Mouse (Mus musculus) hindlimb bud, embryonic 11.5 days (tissue): ENCODE data around the gene Srm.
A peak's percentile ranks its signal among the peaks of the same experiment; 100 is the strongest.

ENCODE experiments used
- DNase-seq: peaks from one replicate; pipeline ENCODE4 v3.0.0-alpha.2; 2012; ENCODE audit warnings: low read depth, low spot score; ENCODE audit errors: extremely low spot score

The Srm gene

GRCm38 (mm10) chr4:148601871-148602270 lies 10.6 kb downstream of the Srm start:
- no peak for DNase-seq

GRCm38 (mm10) chr4:148602357-148603120 lies 11.2 kb downstream of the Srm start, which contains the start of gene Masp2:
TSS of gene Masp2 (plus strand) at chr4:148602554.
- no peak for DNase-seq

DNA sequence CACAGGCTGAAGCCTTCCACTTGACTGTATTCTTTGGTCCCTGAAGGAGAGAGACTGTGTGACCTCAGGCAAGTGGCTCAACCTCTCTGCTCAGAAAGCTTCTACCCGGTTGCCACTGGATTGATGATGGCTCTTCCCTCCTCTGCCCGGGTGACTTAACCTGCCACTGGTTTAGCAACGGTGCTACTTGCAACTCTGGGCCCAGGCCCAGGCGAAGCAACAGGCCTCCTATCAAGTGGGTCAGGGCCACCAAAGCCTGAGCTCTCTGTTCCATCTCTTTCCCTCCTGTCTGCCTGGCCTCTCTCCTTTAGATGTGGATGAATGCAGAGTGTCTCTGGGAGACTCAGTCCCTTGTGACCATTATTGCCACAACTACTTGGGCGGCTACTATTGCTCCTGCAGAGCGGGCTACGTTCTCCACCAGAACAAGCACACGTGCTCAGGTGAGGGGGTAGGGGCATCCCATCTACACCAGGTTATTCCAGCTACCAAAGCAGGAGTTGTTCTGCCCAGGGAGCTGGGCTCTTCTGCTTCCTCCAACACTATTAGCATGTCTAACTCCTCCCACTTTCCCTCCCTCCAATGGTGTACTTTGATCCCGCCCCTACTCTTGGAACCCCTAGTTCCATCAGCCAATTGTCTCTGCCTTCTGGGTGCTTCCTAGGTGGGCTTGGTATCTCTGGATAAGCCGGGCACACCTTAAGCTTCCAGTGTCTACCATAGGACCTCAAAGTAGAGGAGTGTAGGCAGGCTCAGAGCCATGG lies 12.3 kb downstream of the Srm start:
- no peak for DNase-seq

DNA sequence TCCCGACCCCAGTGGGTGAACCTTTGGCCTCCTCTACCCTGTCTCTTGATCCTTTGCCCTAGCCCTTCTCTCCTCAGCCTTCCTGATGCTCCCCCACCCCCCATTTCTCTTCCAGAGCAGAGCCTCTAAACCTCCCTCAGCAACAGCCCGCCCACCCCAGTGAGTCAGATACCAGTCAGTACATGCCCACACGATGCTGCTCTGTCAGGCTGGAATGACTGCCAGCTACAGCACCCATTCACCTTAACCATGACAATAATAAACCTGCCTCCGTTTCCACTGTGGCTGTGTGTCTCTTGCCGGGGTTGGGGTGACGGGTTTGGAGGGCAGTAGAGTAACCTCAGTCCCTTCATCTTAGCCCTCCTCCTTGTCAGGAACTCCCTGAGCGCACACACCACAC lies 12.8 kb downstream of the Srm start:
- no peak for DNase-seq

- no peak for DNase-seq
Observed at GRCm38 (mm10) chr4:148604541-148605165, 13.3 kb downstream of the Srm start.

DNA sequence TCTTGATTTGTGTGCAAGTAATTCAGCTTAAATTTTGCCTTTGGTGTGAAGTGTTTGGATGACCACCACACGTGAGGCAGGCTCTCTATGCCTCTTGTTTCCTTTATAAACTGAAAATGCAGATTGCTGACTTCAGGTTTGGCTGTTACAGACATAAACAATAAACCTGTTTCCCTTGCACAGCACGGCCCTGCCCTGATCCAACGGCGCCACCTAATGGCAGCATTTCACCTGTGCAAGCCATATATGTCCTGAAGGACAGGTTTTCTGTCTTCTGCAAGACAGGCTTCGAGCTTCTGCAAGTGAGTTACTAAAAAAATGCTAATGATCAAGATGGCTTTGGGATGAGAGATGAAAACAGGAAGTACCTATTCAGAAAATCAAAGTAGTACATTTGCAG lies 16.5 kb downstream of the Srm start:
- no peak for DNase-seq

GRCm38 (mm10) chr4:148609805-148610204 lies 18.5 kb downstream of the Srm start:
- no peak for DNase-seq

DNA sequence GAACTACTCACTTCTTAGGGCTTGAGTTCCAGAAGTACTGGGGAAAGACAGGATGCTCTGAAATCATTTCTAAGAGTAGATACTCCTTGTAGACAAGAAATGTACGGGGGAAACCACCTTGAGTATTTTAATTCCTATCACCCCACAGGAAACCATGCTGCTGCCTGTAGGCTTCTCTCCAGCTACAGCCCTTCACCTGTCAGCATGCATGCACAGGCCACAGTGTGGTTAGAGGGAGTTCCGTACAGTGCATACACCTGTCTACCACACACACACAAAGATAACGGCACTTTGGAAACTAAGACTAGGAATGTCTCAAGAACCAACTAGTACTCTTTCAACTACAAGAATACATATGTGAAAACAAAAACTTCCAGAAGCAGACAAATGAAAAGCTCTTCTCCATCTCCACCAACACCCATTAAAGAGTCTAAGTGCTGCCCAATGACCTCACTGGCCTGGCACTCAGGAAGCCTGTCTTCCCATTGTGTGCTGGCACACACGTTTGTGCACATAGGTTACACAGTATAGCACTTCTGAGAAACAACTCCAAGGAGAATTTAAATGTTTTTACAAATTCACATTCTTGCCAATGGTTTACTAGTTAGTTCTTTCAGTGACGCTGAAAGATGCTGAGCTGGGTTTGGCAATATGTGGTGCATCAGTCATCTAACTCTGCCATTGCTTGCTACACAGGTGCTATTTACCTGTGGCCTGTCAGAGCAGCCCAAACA lies 19.5 kb downstream of the Srm start:
- DNase-seq: no peak

DNA sequence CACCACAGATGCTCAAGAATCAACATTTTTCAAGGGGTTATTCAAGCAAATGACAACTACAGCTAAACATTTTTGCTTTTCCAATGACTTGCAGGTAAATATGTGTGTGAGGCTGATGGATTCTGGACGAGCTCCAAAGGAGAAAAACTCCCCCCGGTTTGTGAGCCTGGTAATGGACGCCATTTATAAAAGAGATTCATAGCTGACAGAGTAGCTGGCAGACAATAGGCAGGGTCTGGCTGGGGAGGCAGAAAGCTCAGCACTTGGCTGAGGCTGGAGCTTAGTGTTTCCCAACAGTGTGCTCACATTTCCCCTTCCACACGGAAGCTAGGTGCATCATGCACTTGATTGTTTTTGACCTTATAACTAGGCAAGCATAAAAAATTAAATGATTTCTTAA lies 21.3 kb downstream of the Srm start:
- DNase-seq: no peak

DNA sequence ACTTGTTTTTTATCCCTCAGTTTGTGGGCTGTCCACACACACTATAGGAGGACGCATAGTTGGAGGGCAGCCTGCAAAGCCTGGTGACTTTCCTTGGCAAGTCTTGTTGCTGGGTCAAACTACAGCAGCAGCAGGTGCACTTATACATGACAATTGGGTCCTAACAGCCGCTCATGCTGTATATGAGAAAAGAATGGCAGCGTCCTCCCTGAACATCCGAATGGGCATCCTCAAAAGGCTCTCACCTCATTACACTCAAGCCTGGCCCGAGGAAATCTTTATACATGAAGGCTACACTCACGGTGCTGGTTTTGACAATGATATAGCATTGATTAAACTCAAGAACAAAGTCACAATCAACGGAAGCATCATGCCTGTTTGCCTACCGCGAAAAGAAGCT lies 22.4 kb downstream of the Srm start:
- DNase-seq: no peak

DNA sequence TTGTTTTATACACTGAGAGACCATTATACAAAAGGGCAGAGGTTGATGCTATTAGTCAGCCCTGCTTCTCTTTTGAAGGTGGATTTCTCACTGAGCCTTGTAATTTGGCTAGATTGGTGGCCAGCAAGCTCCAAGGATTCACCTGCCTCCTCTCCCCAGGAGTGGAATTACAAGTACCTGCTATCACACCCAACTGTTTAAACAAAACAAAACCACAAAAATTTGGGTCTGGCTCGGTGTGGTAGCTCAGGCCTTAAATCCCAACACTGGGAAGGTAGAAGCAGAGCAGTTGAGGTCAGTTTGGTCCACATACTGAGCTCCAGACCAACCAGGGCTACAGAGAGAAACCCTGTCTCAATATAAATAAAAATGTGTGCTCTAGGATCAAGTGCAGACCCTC lies 28.5 kb downstream of the Srm start:
- DNase-seq: no peak

DNA sequence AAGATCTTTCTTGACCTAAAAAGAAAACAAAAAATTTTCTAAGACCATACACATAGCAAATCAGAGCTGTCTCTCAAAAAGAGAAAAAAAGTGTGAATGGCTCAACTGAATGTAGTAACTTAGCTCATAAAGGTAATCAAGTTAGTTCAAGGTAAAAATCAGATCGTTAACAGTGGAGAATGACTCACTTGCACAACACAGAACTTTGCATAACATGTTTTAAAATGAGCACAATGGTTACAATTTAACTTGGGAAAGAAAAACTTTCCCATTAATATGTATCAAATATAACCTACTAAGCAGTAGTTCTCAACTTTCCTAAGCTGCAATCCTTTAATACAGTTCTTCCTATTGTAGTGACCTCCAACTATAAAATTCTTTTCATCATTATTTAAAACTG lies 29.4 kb downstream of the Srm start:
- no peak for DNase-seq

DNA sequence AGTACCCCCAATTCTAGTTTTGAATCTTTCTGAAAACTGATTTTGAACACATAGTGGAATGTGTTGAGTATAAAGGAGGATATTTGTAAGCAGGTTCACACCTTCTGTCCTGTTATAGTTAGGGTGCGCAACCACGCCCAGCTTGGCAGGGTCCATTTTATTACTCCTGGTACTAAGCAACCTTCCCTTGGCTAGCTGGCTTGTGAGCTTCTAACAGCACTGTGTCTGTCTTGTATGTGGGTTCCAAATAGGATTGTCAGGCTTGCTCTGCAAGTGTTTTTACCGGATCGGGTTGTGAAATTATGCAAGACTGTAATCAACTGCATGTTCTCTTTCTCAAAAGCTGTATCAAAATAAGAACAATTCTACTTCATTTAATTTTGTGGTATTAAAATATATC lies 31.2 kb downstream of the Srm start:
- DNase-seq: no peak

GRCm38 (mm10) chr4:148623609-148624008 lies 32.3 kb downstream of the Srm start:
- no peak for DNase-seq

DNA sequence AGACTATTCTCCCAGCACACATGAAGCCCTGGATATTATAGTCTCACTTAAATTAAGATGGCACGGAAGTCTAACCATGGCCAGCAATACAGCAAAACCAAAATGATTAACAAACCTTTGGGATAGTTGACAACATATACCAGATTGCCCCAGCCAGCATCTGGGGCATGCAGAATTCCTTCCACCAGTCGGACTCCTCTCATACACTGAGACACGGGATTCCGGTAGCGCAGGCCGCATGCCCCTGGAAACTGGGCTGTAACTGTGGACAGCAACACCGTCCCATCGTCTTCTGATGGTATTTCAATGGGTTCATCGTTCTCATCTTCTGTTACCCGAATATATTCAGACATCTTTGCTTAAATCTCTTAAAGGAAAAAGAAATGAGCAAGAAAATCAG lies 33.7 kb downstream of the Srm start:
- DNase-seq: no peak

DNA sequence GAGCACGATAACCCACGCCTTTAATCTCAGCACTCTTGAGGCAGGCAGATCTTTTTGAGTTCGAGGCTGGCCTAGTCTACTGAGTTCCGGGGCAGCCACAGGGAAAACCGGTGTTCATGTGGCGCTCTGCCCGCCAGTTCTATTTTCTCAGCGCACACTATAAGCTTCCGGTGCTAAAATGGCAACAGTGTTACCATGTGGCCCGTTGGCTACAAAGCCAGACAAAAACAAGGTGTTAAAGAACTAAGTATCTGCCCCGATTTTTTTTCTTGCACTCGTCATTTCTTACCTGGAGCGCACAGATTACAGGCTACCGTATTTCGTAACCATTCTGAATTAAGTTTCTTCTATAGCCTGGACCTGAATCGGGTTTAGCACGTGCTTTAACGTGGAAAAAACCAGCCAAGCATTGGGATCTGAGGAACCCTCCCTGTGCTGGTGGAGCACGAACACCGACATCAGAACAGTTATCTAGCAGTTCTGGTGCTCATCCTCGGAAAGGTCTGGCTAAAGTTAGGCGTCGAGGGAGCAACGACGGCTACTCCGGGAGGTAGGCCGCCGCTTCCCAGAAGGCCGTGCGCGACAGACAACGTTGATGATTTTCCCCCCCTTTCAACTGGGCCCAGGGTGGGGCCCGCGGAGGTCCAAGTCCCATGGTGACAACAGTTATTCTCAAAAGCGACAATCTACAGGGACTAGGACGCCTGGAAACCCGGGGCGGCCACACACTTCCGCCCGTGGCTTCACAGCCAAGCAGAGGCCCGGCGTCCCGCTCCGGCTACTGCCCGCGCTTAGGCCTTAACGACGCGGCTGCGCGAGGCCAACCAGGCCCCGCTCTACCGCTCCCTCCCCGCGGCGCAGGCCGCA lies 34.7 kb downstream of the Srm start:
- DNase-seq: no peak

GRCm38 (mm10) chr4:148626623-148627185 lies 35.4 kb downstream of the Srm start, which contains the start of gene Tardbp:
TSS of gene Tardbp (minus strand) at chr4:148627019.
- DNase-seq: peak; percentile 79

DNA sequence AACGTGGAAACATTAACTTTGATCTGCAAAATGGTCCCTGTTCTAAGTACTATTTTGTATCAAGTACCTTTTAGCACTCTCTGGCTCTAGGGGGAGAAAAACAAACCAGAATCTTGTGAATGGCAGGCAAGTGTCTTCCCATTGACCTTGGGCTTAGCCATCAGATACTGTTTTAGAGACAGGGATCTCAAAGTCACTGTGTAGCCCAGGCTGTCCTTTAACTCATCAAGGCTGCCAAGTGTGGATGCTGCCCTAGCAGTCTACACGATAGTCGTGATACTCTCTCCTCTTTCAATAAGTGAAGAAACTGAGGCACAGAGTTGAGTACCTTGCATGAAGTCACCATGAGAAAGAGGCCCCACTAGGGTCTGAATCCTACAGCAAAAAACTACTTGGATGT lies 35.9 kb downstream of the Srm start:
- no peak for DNase-seq

DNA sequence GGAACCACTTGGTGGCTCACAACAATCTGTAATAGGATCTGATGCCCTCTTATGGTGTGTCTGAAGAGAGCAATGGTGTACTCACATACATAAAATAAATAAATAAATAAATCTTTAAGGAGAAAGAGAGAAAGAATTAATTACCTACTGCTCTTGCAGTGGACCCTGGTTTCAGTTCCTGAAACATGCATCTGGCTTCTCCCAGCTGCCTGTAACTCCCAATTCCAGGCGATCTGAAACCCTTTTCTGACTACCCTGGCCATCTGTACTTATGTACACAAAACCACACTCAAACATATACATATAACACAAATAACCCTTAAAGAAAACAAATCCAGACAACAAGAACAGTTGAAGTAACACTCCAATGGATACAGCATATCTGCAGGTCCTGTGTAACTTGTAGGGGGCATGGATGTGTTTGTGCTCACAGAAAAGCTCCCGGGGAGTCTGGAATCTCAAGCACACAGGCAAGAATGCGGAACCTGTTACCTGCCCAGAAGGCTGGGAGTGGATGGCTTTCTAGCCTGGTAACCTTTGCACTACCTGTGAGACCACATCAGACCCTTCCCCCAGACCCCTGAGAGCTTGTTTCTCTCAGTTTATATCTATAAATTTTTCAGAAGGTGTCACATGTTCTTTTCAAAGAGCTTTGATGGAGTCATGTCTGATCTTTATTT lies 40.9 kb downstream of the Srm start:
- no peak for DNase-seq
